Mouse (Mus musculus) myocyte (in vitro differentiated cells): ENCODE results near the gene Magi3.

Source experiments
- E2F4 ChIP-seq: IDR thresholded peaks from one replicate; pipeline ENCODE4 v1.6.1; 2011; ENCODE audit warnings: mild to moderate bottlenecking, control low read depth, moderate library complexity; ENCODE audit not compliant: insufficient read depth
- MAX ChIP-seq: IDR thresholded peaks from one replicate; pipeline ENCODE4 v1.6.1; 2011; ENCODE audit warnings: low read depth, mild to moderate bottlenecking, control low read depth
- POLR2A ChIP-seq: IDR thresholded peaks from one replicate; pipeline ENCODE4 v1.6.1; 2011; ENCODE audit warnings: low read depth, mild to moderate bottlenecking, control low read depth, moderate library complexity; ENCODE audit not compliant: insufficient read length

- TF ChIP-seq POLR2A (no peak), MAX (no peak), E2F4 (no peak)
Observed at GRCm38 (mm10) chr3:104161347-104161746, 58.8 kb downstream of the Magi3 start.
